Mouse (Mus musculus) small intestine, adult 2 months (tissue): Measurements from ENCODE around the gene Elmo1. TPM values are rescaled to one million over a fixed set of nuclear protein-coding genes. Genes with fewer than 3 reads are reported as not detected.

Experiments used
- H3K27ac ChIP-seq: fragments of 200-500 bp; 2 replicates; pipeline ENCODE4 v1.5.1; 2012; ENCODE audit warnings: low read depth, low read length, control low read depth, inconsistent platforms; ENCODE audit not compliant: insufficient read depth
- H3K27me3 ChIP-seq: fragments of 200-500 bp; 2 replicates; pipeline ENCODE4 v1.6.1; 2012; ENCODE audit warnings: mild to moderate bottlenecking, moderate library complexity, low read length, inconsistent platforms; ENCODE audit not compliant: control insufficient read depth, insufficient read depth
- H3K36me3 ChIP-seq: fragments of 200-500 bp; 2 replicates; pipeline ENCODE4 v1.6.1; 2012; ENCODE audit warnings: mild to moderate bottlenecking, low read length, control low read depth, inconsistent platforms; ENCODE audit not compliant: control insufficient read depth, insufficient read depth
- H3K4me1 ChIP-seq: fragments of 200-500 bp; 2 replicates; pipeline ENCODE4 v1.6.1; 2012; ENCODE audit warnings: low read length, inconsistent platforms, mixed read lengths; ENCODE audit not compliant: control insufficient read depth, insufficient read depth, insufficient read length
- H3K4me3 ChIP-seq: fragments of 200-500 bp; 2 replicates; pipeline ENCODE4 v1.5.1; 2012; ENCODE audit warnings: low read depth, mild to moderate bottlenecking, control low read depth, inconsistent platforms, low read length, moderate library complexity
- CTCF ChIP-seq: fragments of 200-500 bp; IDR thresholded peaks from 2 replicates; pipeline ENCODE4 v1.5.1; 2012; ENCODE audit warnings: low read depth, mild to moderate bottlenecking, control low read depth, inconsistent platforms, low read length, moderate library complexity, mixed read lengths; ENCODE audit not compliant: insufficient replicate concordance, insufficient read length; ENCODE audit errors: extremely low read depth
- POLR2A ChIP-seq: fragments of 200-500 bp; IDR thresholded peaks from 2 replicates; pipeline ENCODE4 v1.6.1; 2012; ENCODE audit warnings: low read depth, mild to moderate bottlenecking, control low read depth, inconsistent platforms, low read length, moderate library complexity
- WGBS: fragments of 180-500 bp; shearing (Covaris S2); methylation state at CpG from one replicate; pipeline ENCODE4 v1.1.7; 2018; 5-methylcytosine and 5-hydroxymethylcytosine counted together
- polyA plus RNA-seq: library from polyadenylated mRNA; depleted of rRNA; stranded (reverse); fragments of >200 nt; gene quantifications from 2 replicates; pipeline ENCODE4 v1.2.3, GENCODE M21; 2012

Elmo1 gene
- polyA plus RNA-seq, 1 experiment = 23.8 TPM

- TF ChIP-seq POLR2A (no peak), CTCF (no peak)
- WGBS = 55% methylated on average over 2 of the region's 2 CpGs
Measured at GRCm38 (mm10) chr13:20104791-20105190, 14.4 kb downstream of the Elmo1 start.

GRCm38 (mm10) chr13:20105996-20106395 is 15.6 kb downstream of the Elmo1 start:
- Histone ChIP-seq H3K27ac (no peak overlapping the region), H3K4me1 (no peaks in the 10 kb centered on the region), H3K27me3 (no peaks in the 10 kb centered on the region), H3K36me3 (no peaks in the 10 kb centered on the region), H3K4me3 (no peak overlapping the region)
- 93% methylated on average over 2 of the region's 2 CpGs for WGBS
- TF ChIP-seq CTCF (no peak), POLR2A (no peak)

More at GRCm38 (mm10) chr13:20104791-20105190, 14.4 kb downstream of the Elmo1 start:
- no peaks in the 10 kb centered on the region for H3K27me3 ChIP-seq
- no peak overlapping the region for H3K27ac ChIP-seq
- H3K36me3 ChIP-seq = no peaks in the 10 kb centered on the region
- peaks cover 2% of the 10 kb centered on the region; the same call in 1 of the 2 replicates for H3K4me1 ChIP-seq
- H3K4me3 ChIP-seq = no peak overlapping the region

- 82% methylated on average over 5 of the region's 5 CpGs for WGBS
- H3K4me1 ChIP-seq = no peaks in the 10 kb centered on the region
- H3K36me3 ChIP-seq = no peaks in the 10 kb centered on the region
- no peaks in the 10 kb centered on the region for H3K27me3 ChIP-seq
- H3K27ac ChIP-seq = no peak overlapping the region
- no peak overlapping the region for H3K4me3 ChIP-seq
- TF ChIP-seq CTCF = no peak
- TF ChIP-seq POLR2A = no peak
Measured at GRCm38 (mm10) chr13:20107953-20108498, 17.6 kb downstream of the Elmo1 start.

DNA sequence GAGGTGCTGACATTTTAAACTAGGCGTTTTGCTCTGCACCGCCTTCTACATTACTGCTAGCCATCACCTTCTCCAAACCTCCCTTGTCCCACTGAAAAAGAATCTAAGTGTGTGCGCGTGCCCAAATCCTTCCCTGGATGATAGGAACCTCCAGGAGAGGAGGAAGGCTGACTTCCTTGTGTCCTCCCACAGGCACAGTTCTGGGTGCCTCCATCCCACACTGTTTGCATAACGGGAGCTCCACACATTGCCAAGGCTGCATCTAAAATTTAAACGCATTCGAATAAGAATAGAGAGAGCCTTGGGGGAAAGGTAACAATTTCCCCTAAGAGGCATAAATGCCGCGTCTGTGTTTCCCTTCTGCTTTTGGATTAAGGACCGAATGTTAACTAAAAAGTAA is 18.6 kb downstream of the Elmo1 start:
- Histone ChIP-seq H3K36me3 (no peaks in the 10 kb centered on the region), H3K4me3 (no peak overlapping the region), H3K4me1 (peaks cover under 1% of the 10 kb centered on the region; the same call in 1 of the 2 replicates), H3K27ac (no peak overlapping the region), H3K27me3 (no peaks in the 10 kb centered on the region)
- 83% methylated on average over 10 of the region's 10 CpGs for WGBS
- TF ChIP-seq CTCF = no peak
- no peak for TF ChIP-seq POLR2A

- Histone ChIP-seq H3K4me3 (no peak overlapping the region), H3K4me1 (peaks cover 2% of the 10 kb centered on the region; the same call in 1 of the 2 replicates), H3K27me3 (no peaks in the 10 kb centered on the region), H3K36me3 (no peaks in the 10 kb centered on the region), H3K27ac (no peak overlapping the region)
- 63% methylated on average over 2 of the region's 2 CpGs for WGBS
- TF ChIP-seq CTCF (no peak), POLR2A (no peak)
Measured at GRCm38 (mm10) chr13:20109446-20109845, 19.1 kb downstream of the Elmo1 start.

DNA sequence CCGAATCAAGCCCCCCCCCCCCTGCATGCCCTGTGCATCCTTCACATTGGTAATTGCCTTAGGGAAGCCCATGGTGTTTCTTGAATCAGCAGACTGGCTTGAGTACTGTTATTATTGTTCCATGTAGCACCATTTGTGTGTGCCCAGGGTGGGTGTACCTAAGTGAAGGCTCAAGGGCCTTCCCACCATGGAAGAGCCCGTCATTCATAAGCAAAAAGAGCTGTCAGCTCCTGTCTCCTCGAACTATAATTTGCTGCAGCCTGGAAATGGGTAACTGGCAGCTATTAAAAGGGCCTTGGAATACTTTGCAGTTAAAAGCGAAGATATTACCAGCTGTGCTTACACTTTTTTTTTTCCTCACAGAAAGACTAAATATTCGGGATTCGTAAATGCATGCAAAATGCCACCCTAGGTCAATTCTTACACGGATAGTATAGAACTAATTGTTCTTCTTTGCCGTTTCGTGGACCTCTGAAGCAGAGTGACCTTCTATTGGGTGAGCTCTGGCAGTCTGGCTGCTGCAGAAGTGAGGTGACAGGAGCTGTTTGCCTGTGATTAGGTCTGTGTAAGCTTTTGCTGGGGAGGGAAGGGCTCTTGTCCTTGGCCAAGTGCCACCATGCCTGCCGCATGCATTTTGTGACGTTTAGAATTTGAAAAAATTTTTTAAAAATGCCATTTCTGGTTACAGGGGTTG is 19.7 kb downstream of the Elmo1 start:
- Histone ChIP-seq H3K27ac (no peak overlapping the region), H3K4me3 (no peak overlapping the region), H3K27me3 (no peaks in the 10 kb centered on the region), H3K4me1 (peaks cover 2% of the 10 kb centered on the region; the same call in 1 of the 2 replicates), H3K36me3 (no peaks in the 10 kb centered on the region)
- WGBS = 71% methylated on average over 11 of the region's 11 CpGs
- TF ChIP-seq POLR2A (no peak), CTCF (no peak)

GRCm38 (mm10) chr13:20111256-20111800 is 20.9 kb downstream of the Elmo1 start:
- Histone ChIP-seq H3K4me1 (peaks cover 5% of the 10 kb centered on the region; the same call in 1 of the 2 replicates), H3K27me3 (no peaks in the 10 kb centered on the region), H3K36me3 (no peaks in the 10 kb centered on the region), H3K4me3 (no peak overlapping the region), H3K27ac (no peak overlapping the region)
- 36% methylated on average over 2 of the region's 2 CpGs for WGBS
- TF ChIP-seq POLR2A (no peak), CTCF (no peak)
